Comparison of ENCODE assay signal across 9 mouse cellular contexts in genomic region chr3:101836532-101836931, GRCm38 (mm10). TPM values are rescaled to one million over a fixed set of nuclear protein-coding genes. Genes with fewer than 3 reads are reported as not detected.
DNase-seq lines count a peak whose midpoint lies in the region; ATAC-seq and TF ChIP-seq lines count a peak whose summit lies in the region.
"Had no signal": no experiment of that assay in that cellular context is flagged by ENCODE, and none has a peak within 500 bp of the region (broad histone marks: within the 10 kb centered on the region; RNA-seq: fewer than 3 reads in every experiment).

No protein-coding gene starts in this region.

- H3K36me3 ChIP-seq in heart, embryonic 15.5 days: no peaks in the 10 kb centered on the region
- H3K36me3 ChIP-seq in embryonic facial prominence, embryonic 10.5 days (replicated peaks): no peaks in the 10 kb centered on the region
- no peaks in the 10 kb centered on the region for H3K36me3 ChIP-seq in hindbrain, postnatal 0 days (ENCODE audit: insufficient read depth, low read length)
- H3K36me3 ChIP-seq in midbrain, embryonic 13.5 days: no peaks in the 10 kb centered on the region

- WGBS in heart, embryonic 15.5 days: 65% methylated on average over 5 of the region's 5 CpGs
- WGBS in embryonic facial prominence, embryonic 10.5 days: 74% methylated on average over 5 of the region's 5 CpGs
- 70% methylated on average over 5 of the region's 5 CpGs for WGBS in hindbrain, postnatal 0 days
- WGBS in midbrain, embryonic 13.5 days: 70% methylated on average over 5 of the region's 5 CpGs

- no peaks in the 10 kb centered on the region for H3K9me3 ChIP-seq in heart, embryonic 15.5 days (replicated peaks)
- H3K9me3 ChIP-seq in embryonic facial prominence, embryonic 10.5 days: no peaks in the 10 kb centered on the region
- no peaks in the 10 kb centered on the region for H3K9me3 ChIP-seq in hindbrain, postnatal 0 days (ENCODE audit: low read length)
- H3K9me3 ChIP-seq in midbrain, embryonic 13.5 days: no peaks in the 10 kb centered on the region

- peak overlapping the region; percentile 57 for H3K4me2 ChIP-seq in heart, embryonic 15.5 days
- H3K4me2 ChIP-seq in hindbrain, postnatal 0 days (ENCODE audit: low read depth, low read length): peak overlapping the region; percentile 35; the same call in 1 of the 2 replicates
- H3K4me2 ChIP-seq in midbrain, embryonic 13.5 days (replicated peaks): peak overlapping the region; percentile 44

- intact Hi-C loops in heart, postnatal 14 days (cut with DNase I): no loop called here

- peak overlapping the region; percentile 27; the same call in 1 of the 2 replicates for H3K4me3 ChIP-seq in heart, embryonic 15.5 days
- peak overlapping the region; percentile 42 for H3K4me3 ChIP-seq in embryonic facial prominence, embryonic 10.5 days
- no peak overlapping the region for H3K4me3 ChIP-seq in hindbrain, postnatal 0 days (ENCODE audit: low read length)
- no peak overlapping the region for H3K4me3 ChIP-seq in midbrain, embryonic 13.5 days (replicated peaks)
- H3K4me3 ChIP-seq: erythroblast, embryonic 14.5 days had no signal

- peaks cover 12% of the 10 kb centered on the region for H3K4me1 ChIP-seq in heart, embryonic 15.5 days (replicated peaks)
- peaks cover 27% of the 10 kb centered on the region for H3K4me1 ChIP-seq in embryonic facial prominence, embryonic 10.5 days
- peaks cover 7% of the 10 kb centered on the region; the same call in 1 of the 2 replicates for H3K4me1 ChIP-seq in hindbrain, postnatal 0 days (ENCODE audit: insufficient read depth, low read length)
- peaks cover 17% of the 10 kb centered on the region for H3K4me1 ChIP-seq in midbrain, embryonic 13.5 days (replicated peaks)

- H3K9ac ChIP-seq in heart, embryonic 15.5 days: no peak overlapping the region
- 0 out of 2 replicates have a peak overlapping the region, but pooled peaks have one; percentile 21 for H3K9ac ChIP-seq in hindbrain, postnatal 0 days (replicated peaks; ENCODE audit: low read length)
- no peak overlapping the region for H3K9ac ChIP-seq in midbrain, embryonic 13.5 days (replicated peaks)

- TF ChIP-seq CTCF in hindbrain, postnatal 0 days (IDR thresholded peaks at IDR 0.05; ENCODE audit: low read depth): no peak

- no peaks in the 10 kb centered on the region for H3K27me3 ChIP-seq in heart, embryonic 15.5 days
- 0 out of 2 replicates have a peak, but pooled peaks cover 7% of the 10 kb centered on the region for H3K27me3 ChIP-seq in embryonic facial prominence, embryonic 10.5 days (replicated peaks; ENCODE audit: low read depth, poor library complexity, severe bottlenecking)
- H3K27me3 ChIP-seq in hindbrain, postnatal 0 days (ENCODE audit: insufficient read depth, low read length): no peaks in the 10 kb centered on the region
- no peaks in the 10 kb centered on the region for H3K27me3 ChIP-seq in midbrain, embryonic 13.5 days

- no peak for ATAC-seq in heart, embryonic 15.5 days (replicated peaks; ENCODE audit: insufficient number of reproducible peaks, insufficient read depth, low FRiP score, low read depth)
- 0 out of 2 replicates have a peak, but pooled peaks have one; percentile 18 for ATAC-seq in hindbrain, postnatal 0 days
- peak; percentile 25; the same call in 1 of the 2 replicates for ATAC-seq in midbrain, embryonic 13.5 days

- DNase-seq in heart, postnatal 14 days: no peak
- DNase-seq in embryonic facial prominence, embryonic 10.5 days (ENCODE audit: low spot score): no peak
- DNase-seq in hindbrain, postnatal 0 days (ENCODE audit: low spot score): no peak
- no peak for DNase-seq in right cerebral cortex, postnatal 14 days
- no peak for DNase-seq in cerebellum, adult 11-12 months
- DNase-seq in gastrocnemius, postnatal 4 days (ENCODE audit: low spot score in 2 of 2): no peak

- no peak overlapping the region for H3K27ac ChIP-seq in heart, embryonic 15.5 days
- H3K27ac ChIP-seq in embryonic facial prominence, embryonic 10.5 days (replicated peaks): peak overlapping the region; percentile 66
- H3K27ac ChIP-seq in hindbrain, postnatal 0 days: no peak overlapping the region
- no peak overlapping the region for H3K27ac ChIP-seq in midbrain, embryonic 13.5 days

RNA-seq across cellular contexts. Expression of gene Mab21l3, which starts 12.2 kb away (rescaled TPM):
- polyA plus RNA-seq in heart, embryonic 15.5 days (2015; fragmentation: Nextera tagmentation; extraction: Ambion mirVana): 0.14 and 0.39 TPM in 2 replicates
- total RNA-seq in heart, postnatal 14 days (2021): not detected
- 0.67 and 0.85 TPM in 2 replicates for polyA plus RNA-seq in embryonic facial prominence, embryonic 10.5 days (2016; fragmentation: Nextera tagmentation; extraction: Ambion mirVana)
- 0.10 and 0.72 TPM in 2 replicates for total RNA-seq in hindbrain, postnatal 0 days (2014; rRNA removed)
- 0.04 and 0.09 TPM in 2 replicates for polyA plus RNA-seq in hindbrain, postnatal 0 days (2015; fragmentation: Nextera tagmentation; extraction: Ambion mirVana)
- polyA plus RNA-seq in midbrain, embryonic 13.5 days (2015; fragmentation: Nextera tagmentation; extraction: Ambion mirVana): 0.35 TPM in 2 replicates
- under 1 TPM; 0.12 to 0.16 TPM for total RNA-seq in gastrocnemius, postnatal 4 days (2021)
- polyA plus RNA-seq: erythroblast, embryonic 14.5 days had no signal

Comparison
In these comparisons a context has a peak if more than half of its experiments do, and no peak if none do; other contexts are left out.
1. H3K4me3 ChIP-seq: peak in heart, embryonic 15.5 days (single experiment) and embryonic facial prominence, embryonic 10.5 days (single experiment); none in hindbrain, postnatal 0 days (single experiment) and midbrain, embryonic 13.5 days (single experiment).
2. Peak in every context shown above with its lines, with median percentiles within 50 percentile points of each other: H3K4me2 ChIP-seq.